Mouse (Mus musculus): ENCODE measurements at regions not wholly inside any gene's neighbourhood (a gene's known extent, or its start where the extent isn't known, plus 50 kb on each side); places are given as distances from the start of the nearest gene placed in this dataset.

GRCm38 (mm10) chr7:71852864-71853263 is 453.5 kb downstream of the Mctp2 start:
- no peak for TF ChIP-seq GATA1 (IDR thresholded peaks at IDR 0.05; ENCODE audit: borderline replicate concordance, low read length)
- TF ChIP-seq FLI1 (IDR thresholded peaks at IDR 0.05; ENCODE audit: low read length), result no peak
